Mouse (Mus musculus): ENCODE data around the gene Catsperd.

Catsperd gene

DNA sequence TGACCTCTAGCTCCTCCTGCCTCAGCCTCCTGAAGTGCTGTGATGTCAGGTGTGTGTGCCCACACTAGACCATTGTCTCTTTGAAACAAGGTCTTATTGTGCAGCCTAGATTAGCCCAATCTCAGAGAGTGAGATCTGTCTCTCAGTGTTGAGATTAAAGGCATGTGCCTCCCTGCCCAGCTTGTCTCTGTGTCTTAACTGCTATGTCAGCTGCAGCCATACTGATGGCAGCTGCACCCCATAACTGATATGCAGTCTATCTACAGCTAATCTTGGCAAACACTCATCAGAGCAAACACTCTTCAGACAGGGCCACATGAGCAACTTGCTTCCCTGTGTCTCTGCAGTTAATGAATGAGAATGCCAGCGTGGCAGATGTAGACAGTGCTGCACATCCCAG is 78.6 kb downstream of the Catsperd start:
- Histone ChIP-seq H3K4me3 (replicated peaks; ENCODE audit: low read length) (no peak overlapping the region), H3K4me1 (replicated peaks; ENCODE audit: low read depth, low read length) (peaks cover 58% of the 10 kb centered on the region), H3K27me3 (ENCODE audit: insufficient read depth, low read length) (no peaks in the 10 kb centered on the region), H3K36me3 (ENCODE audit: insufficient read depth, low read length) (peaks cover 98% of the 10 kb centered on the region), H3K9me3 (ENCODE audit: low read length) (no peaks in the 10 kb centered on the region)
- TF ChIP-seq CTCF (conservative IDR thresholded peaks at IDR 0.05; ENCODE audit: low read length) (no peak), POU5F1 (IDR thresholded peaks at IDR 0.05; ENCODE audit: borderline replicate concordance, low read length) (no peak), NANOG (IDR thresholded peaks at IDR 0.05; ENCODE audit: borderline replicate concordance, low read length) (no peak)

DNA sequence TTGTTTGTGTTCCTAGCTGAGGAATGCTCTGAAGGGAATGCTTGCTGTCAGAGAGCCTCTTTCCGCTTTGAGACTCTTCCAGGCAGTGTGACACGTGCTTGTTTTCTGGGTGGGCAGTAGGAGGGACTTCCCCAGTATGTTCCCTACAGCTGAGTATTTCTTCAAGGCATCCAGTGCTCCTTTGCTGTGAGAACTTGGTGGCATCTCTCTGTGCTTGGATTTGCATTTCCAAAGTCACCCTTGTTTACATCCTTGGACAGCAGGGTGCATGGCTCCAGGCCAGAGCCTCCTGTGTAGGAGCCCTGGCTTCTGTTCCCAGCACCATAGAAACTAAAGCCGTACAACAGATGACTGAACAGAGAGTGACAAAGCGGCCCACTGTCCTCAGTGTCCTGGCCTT is 80.7 kb downstream of the Catsperd start:
- Histone ChIP-seq H3K36me3 (ENCODE audit: insufficient read depth, low read length) (peaks cover 100% of the 10 kb centered on the region), H3K9me3 (ENCODE audit: low read length) (no peaks in the 10 kb centered on the region), H3K4me3 (replicated peaks; ENCODE audit: low read length) (peak overlapping the region; percentile 78), H3K4me1 (replicated peaks; ENCODE audit: low read depth, low read length) (peaks cover 79% of the 10 kb centered on the region), H3K27me3 (ENCODE audit: insufficient read depth, low read length) (no peaks in the 10 kb centered on the region)
- TF ChIP-seq POU5F1 (IDR thresholded peaks at IDR 0.05; ENCODE audit: borderline replicate concordance, low read length) (no peak), NANOG (IDR thresholded peaks at IDR 0.05; ENCODE audit: borderline replicate concordance, low read length) (no peak), CTCF (conservative IDR thresholded peaks at IDR 0.05; ENCODE audit: low read length) (no peak)

DNA sequence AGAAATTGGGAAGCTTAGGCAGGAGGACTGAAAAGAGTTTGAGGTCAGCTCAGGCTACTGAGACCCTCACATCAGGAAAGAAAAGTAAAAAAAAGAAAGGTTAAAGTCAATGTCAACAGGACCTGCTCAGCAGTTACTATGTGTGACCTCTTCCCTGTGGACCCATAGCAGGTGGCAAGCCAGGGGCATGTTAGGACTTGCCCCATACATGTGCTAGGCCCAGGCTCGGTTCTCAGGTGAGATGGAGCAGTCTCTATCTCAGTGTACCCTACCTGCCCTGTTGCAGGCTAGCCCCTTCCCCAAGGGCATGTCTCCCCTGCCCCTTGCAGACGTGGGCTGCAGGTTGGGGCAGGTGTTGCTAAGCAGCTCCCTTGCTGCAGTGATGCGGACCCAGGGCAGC is 81.8 kb downstream of the Catsperd start:
- Histone ChIP-seq H3K27me3 (ENCODE audit: insufficient read depth, low read length) (no peaks in the 10 kb centered on the region), H3K4me1 (replicated peaks; ENCODE audit: low read depth, low read length) (peaks cover 90% of the 10 kb centered on the region), H3K36me3 (ENCODE audit: insufficient read depth, low read length) (peaks cover 100% of the 10 kb centered on the region), H3K4me3 (replicated peaks; ENCODE audit: low read length) (peak overlapping the region; percentile 78), H3K9me3 (ENCODE audit: low read length) (no peaks in the 10 kb centered on the region)
- TF ChIP-seq NANOG (IDR thresholded peaks at IDR 0.05; ENCODE audit: borderline replicate concordance, low read length) (no peak), CTCF (conservative IDR thresholded peaks at IDR 0.05; ENCODE audit: low read length) (no peak), POU5F1 (IDR thresholded peaks at IDR 0.05; ENCODE audit: borderline replicate concordance, low read length) (no peak)

Measured in E14TG2a.4 (cell line).